Mouse (Mus musculus): ENCODE measurements at regions not wholly inside any gene's neighbourhood (a gene's known extent, or its start where the extent isn't known, plus 50 kb on each side); places are given as distances from the start of the nearest gene placed in this dataset.

DNA sequence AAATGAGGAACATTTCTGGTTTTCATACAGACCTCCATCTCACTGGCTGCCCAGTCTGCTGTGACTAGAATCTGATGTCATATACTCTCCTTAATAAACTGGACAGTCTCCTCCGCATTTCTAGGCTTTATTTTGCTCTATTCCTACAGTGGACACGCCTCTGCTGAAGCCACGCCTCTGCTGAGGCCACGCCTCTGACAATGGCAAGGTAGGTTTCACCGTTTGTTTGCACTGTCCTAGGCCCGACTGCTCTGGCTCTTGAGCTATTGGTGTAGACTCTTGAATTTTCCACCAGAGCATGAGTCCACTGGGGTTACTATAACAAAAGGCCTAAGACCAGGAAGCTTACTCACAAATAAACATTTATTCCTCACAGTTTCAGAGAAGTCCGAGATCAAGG, 69.8 kb upstream of the Pax2 start:
- no peak for DNase-seq (ENCODE audit: low spot score)

DNA sequence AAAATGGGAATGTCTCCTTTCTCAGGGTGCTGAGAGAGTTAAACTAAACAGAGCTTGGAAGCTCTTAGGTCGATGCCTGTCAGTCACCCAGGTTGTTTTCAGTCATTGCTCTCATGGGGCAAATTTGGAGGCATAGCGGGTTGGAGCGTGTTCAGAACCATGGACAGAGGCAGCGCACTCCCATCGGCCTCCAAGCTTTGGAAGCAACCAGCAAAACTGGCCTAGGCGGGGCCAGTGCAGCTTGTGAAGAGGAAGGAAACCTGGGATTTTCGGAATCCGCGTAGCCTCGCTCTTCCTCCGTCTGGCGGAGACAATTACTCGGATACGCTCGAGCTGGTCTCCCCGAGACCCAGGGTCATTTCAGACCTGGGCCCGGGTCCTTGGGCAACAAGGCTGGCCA, 63.4 kb upstream of the Pax2 start:
- DNase-seq (ENCODE audit: low spot score), result peak; percentile 72

DNA sequence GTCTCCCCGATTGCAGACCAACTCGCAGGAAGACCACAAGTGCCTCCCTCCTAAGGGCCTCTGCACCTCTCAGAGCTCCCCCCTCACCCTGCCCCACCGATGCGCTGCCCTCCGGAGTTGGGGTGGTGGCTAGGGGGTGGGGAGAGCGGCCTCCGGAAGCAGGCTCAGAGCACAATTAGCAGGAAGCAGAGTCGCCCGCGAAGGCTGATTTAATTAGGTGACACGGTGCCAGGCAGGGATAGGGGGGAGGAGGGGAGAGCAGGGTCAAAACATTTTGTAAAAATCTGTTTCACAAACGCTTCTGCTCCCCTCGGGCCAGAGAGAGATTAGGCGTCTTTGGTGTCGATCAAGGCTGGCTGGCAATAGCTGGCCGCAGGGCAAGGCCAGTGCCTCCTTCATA, 63.0 kb upstream of the Pax2 start:
- DNase-seq (ENCODE audit: low spot score), result no peak

DNA sequence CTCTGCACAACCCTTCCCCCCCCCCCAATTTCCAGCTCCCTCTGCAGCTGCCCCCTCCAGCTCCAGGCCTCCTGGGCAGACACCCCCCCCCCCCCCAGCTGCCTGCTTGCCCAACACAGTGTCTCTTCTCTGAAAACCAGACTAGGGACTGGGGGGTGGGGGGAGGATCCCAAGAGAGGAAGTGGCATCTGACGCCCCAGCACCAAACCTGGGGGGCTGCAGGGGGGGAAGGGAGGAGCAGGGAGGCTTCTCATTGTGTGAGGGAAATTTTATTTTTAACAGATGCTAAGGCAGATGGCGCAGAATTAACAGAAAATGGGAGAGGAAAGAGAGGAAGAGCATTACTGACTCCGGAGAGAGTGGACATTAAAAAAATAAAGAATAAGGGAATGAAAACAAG, 60.5 kb upstream of the Pax2 start:
- no peak for DNase-seq (ENCODE audit: low spot score)

DNA sequence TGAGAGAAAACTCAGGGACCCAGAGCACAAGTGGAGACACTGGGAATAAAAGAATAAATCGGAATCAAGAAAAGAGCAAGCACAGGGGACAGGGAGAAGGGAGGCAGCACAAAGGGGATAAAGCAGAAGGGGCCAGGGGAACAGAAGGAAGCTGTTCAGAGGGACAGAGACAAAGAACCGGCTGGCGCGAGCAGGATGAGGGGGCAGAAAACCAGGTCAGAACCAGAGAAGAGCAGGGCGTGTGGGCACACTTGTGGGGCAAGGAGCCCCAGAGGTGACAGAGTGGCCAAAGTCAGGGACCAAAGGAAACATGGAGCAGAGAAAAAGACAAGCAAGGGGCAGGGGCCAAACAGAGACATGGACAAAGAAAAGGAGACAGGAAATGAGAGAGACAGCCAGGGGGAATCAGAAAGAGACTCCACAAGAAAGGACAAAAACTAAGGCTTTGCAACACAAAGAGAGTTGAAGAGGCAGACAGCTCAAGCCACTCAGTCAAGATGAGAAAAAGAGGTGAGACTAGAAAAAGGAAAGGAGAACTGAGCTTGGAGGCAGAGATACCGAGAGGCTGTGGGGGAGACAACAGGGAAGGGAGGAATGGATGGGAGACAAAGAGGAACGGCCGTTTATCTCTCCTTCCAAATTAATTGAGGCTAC, 59.7 kb upstream of the Pax2 start:
- no peak for DNase-seq (ENCODE audit: low spot score)

DNA sequence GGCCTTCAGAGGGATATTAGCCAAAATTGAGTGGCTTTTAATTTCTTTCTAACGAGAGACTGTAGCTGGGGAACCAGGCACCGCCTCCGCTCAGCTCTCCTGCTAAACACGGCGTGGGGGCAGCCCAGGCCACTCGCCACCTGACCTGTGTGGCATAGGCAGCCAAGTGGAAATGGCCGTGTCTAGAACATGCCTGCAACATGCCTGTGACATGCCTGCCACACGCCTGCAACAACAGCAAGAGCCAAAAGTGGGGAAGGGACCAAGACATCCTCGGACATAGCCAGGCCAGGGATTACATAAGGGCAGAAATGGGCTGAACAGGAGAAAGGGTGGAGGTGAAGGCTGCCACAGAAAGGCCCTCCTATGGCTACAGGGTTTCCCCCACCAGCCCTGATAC, 59.1 kb upstream of the Pax2 start:
- DNase-seq (ENCODE audit: low spot score), result no peak

DNA sequence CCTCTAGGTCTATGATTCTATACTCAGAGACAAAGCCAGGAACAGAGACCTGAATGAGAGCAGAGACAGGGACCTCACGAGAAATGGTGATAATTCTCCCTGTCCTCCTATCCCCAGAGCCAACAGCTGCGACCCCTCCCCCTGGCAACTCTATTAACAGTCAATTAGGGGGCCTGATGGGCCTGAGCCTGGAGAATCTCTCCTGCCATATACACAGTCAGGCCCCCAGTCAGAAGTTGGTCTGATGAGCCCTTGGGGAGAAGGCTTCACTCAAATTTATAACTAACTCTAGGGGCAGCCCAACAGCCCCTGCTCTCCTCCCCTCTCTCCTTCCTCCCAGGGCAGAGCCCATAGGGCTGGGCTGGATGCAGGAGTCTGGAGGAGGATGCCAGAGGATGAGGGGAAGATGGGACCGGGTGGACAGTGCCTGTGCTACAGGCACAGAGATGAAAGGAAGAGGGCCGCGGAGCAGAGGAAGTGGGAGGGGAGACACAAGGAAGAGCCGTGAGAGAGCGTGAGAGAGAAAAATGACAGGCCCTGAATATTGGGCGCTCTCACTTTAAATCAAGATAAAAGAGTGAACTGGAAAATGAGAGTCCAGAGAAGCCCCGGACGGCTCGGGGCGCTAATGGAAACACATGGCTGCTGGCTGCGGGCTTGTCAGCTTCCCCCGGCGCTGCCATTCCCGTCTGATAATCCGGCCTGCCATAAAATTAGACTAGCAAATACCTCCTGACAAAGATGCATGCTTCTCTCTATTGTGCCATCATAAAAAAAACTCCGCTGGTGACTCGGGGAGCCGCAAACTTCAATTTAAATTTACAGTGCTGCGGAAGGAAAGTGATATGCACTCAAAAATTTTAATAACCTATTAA, 57.2 kb upstream of the Pax2 start:
- no peak for DNase-seq (ENCODE audit: low spot score)
